Mouse (Mus musculus): ENCODE measurements at regions not wholly inside any gene's neighbourhood (a gene's known extent, or its start where the extent isn't known, plus 50 kb on each side); places are given as distances from the start of the nearest gene placed in this dataset.

DNA sequence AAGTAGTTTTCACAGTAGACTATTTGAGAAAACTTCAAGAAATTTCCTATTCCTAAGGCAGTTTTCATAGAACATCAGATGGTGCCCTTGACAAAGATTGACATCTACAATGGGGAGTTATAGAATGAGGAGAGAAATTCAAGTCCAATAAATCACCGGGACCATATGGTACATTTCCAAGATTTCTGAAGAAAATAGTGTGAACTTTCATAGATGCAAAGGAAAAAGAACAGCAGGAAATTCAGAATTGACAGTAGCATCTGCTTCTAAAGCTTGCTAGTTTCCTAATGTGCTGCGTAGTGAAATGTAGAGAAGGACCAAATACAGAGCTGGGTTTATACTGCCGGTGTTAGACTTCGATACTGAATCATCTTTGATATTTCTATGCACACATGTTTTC lies 1119.2 kb upstream of the Adgrl3 start:
- TF ChIP-seq POLR2A (IDR thresholded peaks at IDR 0.05; ENCODE audit: borderline replicate concordance, extremely low read depth, insufficient read depth, insufficient read length, poor library complexity, severe bottlenecking) = no peak
- TF ChIP-seq CTCF (IDR thresholded peaks at IDR 0.05; ENCODE audit: borderline replicate concordance, extremely low read depth, insufficient read depth, insufficient read length) = no peak

Measured in brain, embryonic 14.5 days (tissue).